Mouse (Mus musculus): ENCODE results near the gene Col15a1. TPM values are rescaled to one million over a fixed set of nuclear protein-coding genes. Genes with fewer than 3 reads are reported as not detected.

Col15a1 gene
- polyA plus RNA-seq, 1 experiment from 2014 or later = 2.9 TPM

- Histone ChIP-seq H3K27me3 (ENCODE audit: control insufficient read depth, insufficient read depth, low read length) (no peaks in the 10 kb centered on the region), H3K27ac (ENCODE audit: low read depth, low read length) (no peak overlapping the region), H3K4me3 (ENCODE audit: low read depth, low read length) (no peak overlapping the region), H3K9me3 (ENCODE audit: control insufficient read depth, low read length) (no peaks in the 10 kb centered on the region), H3K4me1 (ENCODE audit: control insufficient read depth, insufficient read depth, low read length) (no peaks in the 10 kb centered on the region), H3K9ac (ENCODE audit: low read length) (no peak overlapping the region), H3K4me2 (no peak overlapping the region), H3K36me3 (ENCODE audit: control insufficient read depth, insufficient read depth, low read length) (no peaks in the 10 kb centered on the region)
- 84% methylated on average over 6 of the region's 6 CpGs for WGBS
- no peak for ATAC-seq (ENCODE audit: low FRiP score)
- DNase-seq (ENCODE audit: low spot score, missing footprints) = peak; percentile 6
These were observed 21.4 kb upstream of the Col15a1 start for GRCm38 (mm10) chr4:47186514-47186913.

DNA sequence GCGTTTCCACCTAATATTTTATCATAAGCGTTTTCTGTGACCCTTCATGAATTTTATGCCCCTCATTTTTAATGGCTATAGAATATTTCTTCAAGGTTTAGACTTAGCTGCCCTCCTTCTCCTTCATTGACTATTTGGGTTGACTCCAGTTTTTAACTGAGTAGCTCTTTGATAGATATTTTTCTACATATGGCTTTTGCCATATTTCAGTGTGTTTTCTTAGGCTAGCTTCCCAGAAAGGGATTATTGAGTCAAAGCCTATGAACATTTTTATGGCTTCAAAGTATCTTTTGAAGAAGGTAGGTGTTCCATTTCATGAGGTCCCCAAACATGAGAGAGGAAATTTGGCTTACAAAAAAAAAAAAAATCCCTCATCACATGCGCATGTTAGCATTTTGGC is 11.8 kb upstream of the Col15a1 start:
- Histone ChIP-seq H3K4me2 (no peak overlapping the region), H3K36me3 (ENCODE audit: control insufficient read depth, insufficient read depth, low read length) (no peaks in the 10 kb centered on the region), H3K4me1 (ENCODE audit: control insufficient read depth, insufficient read depth, low read length) (no peaks in the 10 kb centered on the region), H3K9ac (ENCODE audit: low read length) (no peak overlapping the region), H3K27ac (ENCODE audit: low read depth, low read length) (no peak overlapping the region), H3K9me3 (ENCODE audit: control insufficient read depth, low read length) (no peaks in the 10 kb centered on the region), H3K4me3 (ENCODE audit: low read depth, low read length) (no peak overlapping the region), H3K27me3 (ENCODE audit: control insufficient read depth, insufficient read depth, low read length) (no peaks in the 10 kb centered on the region)
- DNase-seq (ENCODE audit: low spot score, missing footprints) (peak; percentile 8), ATAC-seq (ENCODE audit: low FRiP score) (no peak)
- WGBS = 89% methylated on average over 3 of the region's 3 CpGs

GRCm38 (mm10) chr4:47203643-47204042 is 4.3 kb upstream of the Col15a1 start:
- no peak overlapping the region for H3K4me2 ChIP-seq
- peaks cover 5% of the 10 kb centered on the region; the same call in 1 of the 2 replicates for H3K4me1 ChIP-seq (ENCODE audit: control insufficient read depth, insufficient read depth, low read length)
- H3K9me3 ChIP-seq (ENCODE audit: control insufficient read depth, low read length) = no peaks in the 10 kb centered on the region
- no peak overlapping the region for H3K4me3 ChIP-seq (ENCODE audit: low read depth, low read length)
- ATAC-seq (ENCODE audit: low FRiP score) = no peak
- peaks cover 18% of the 10 kb centered on the region for H3K27me3 ChIP-seq (ENCODE audit: control insufficient read depth, insufficient read depth, low read length)
- H3K36me3 ChIP-seq (ENCODE audit: control insufficient read depth, insufficient read depth, low read length) = no peaks in the 10 kb centered on the region
- no peak overlapping the region for H3K9ac ChIP-seq (ENCODE audit: low read length)
- H3K27ac ChIP-seq (ENCODE audit: low read depth, low read length) = no peak overlapping the region
- DNase-seq (ENCODE audit: low spot score, missing footprints) = no peak
- WGBS = 87% methylated on average over 5 of the region's 5 CpGs

DNA sequence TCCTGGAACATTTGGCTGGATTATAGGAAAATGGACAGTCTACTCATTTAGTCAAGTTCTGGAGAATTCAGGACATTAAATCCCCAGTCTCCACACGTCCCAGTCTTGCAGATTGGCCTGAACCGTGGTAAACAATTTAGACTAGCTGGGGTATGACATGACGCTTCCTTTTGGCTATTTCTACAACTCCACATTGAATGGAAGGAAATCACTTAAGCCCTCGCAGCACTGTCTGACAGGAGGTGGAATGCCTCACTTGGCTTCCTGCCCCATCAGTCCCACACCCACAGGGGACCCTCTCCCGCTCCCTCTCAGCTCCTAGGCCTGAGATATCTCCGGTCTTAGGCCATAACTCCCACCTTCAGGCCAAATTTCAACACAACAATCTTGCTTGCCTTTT is 2.1 kb upstream of the Col15a1 start:
- Histone ChIP-seq H3K4me2 (no peak overlapping the region), H3K4me1 (ENCODE audit: control insufficient read depth, insufficient read depth, low read length) (peaks cover 5% of the 10 kb centered on the region; the same call in 1 of the 2 replicates), H3K9ac (ENCODE audit: low read length) (no peak overlapping the region), H3K36me3 (ENCODE audit: control insufficient read depth, insufficient read depth, low read length) (no peaks in the 10 kb centered on the region), H3K9me3 (ENCODE audit: control insufficient read depth, low read length) (no peaks in the 10 kb centered on the region), H3K4me3 (ENCODE audit: low read depth, low read length) (no peak overlapping the region), H3K27me3 (ENCODE audit: control insufficient read depth, insufficient read depth, low read length) (peaks cover 33% of the 10 kb centered on the region), H3K27ac (ENCODE audit: low read depth, low read length) (no peak overlapping the region)
- 85% methylated on average over 6 of the region's 6 CpGs for WGBS
- DNase-seq (ENCODE audit: low spot score, missing footprints) (no peak), ATAC-seq (ENCODE audit: low FRiP score) (no peak)

DNA sequence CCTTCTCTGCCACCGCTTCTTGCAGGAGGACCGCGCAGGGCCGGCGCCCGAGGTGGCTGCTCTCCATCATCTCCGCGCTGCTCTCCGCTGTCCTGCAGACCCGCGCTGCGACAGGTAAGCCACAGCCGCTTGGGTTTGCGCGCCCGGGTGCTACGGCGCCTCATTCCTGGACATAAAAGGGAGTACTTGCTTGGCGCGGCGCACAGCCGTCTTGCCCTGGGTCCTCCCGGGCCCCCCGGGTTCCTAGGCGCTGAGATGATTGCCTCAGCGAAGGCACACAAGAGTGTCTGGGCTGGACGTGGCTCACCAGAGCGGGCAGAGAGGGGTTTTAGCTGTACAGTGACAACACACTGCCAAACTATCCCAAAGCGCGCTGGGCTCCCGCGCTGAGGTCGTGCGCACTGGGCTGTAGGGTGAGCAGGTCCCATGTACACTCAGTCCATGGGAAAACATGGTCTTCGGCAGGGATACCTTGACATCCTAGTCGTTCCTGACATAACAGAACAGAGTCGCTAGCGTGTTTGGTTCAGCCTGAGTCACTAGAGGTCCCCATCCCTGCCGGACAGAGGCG is 545 bp downstream of the Col15a1 start:
- ATAC-seq (ENCODE audit: low FRiP score) (no peak), DNase-seq (ENCODE audit: low spot score, missing footprints) (peak; percentile 89)
- Histone ChIP-seq H3K4me2 (peak overlapping the region; percentile 86), H3K9ac (ENCODE audit: low read length) (peak overlapping the region; percentile 54), H3K4me3 (ENCODE audit: low read depth, low read length) (peak overlapping the region; percentile 44), H3K4me1 (ENCODE audit: control insufficient read depth, insufficient read depth, low read length) (peaks cover 5% of the 10 kb centered on the region; the same call in 1 of the 2 replicates), H3K9me3 (ENCODE audit: control insufficient read depth, low read length) (no peaks in the 10 kb centered on the region), H3K27ac (ENCODE audit: low read depth, low read length) (no peak overlapping the region), H3K27me3 (ENCODE audit: control insufficient read depth, insufficient read depth, low read length) (peaks cover 33% of the 10 kb centered on the region), H3K36me3 (ENCODE audit: control insufficient read depth, insufficient read depth, low read length) (no peaks in the 10 kb centered on the region)
- 2% methylated on average over 40 of the region's 40 CpGs for WGBS

GRCm38 (mm10) chr4:47209466-47209865 is 1.5 kb downstream of the Col15a1 start:
- Histone ChIP-seq H3K4me2 (no peak overlapping the region), H3K9ac (ENCODE audit: low read length) (no peak overlapping the region), H3K9me3 (ENCODE audit: control insufficient read depth, low read length) (no peaks in the 10 kb centered on the region), H3K27ac (ENCODE audit: low read depth, low read length) (no peak overlapping the region), H3K4me3 (ENCODE audit: low read depth, low read length) (no peak overlapping the region), H3K4me1 (ENCODE audit: control insufficient read depth, insufficient read depth, low read length) (peaks cover 5% of the 10 kb centered on the region; the same call in 1 of the 2 replicates), H3K27me3 (ENCODE audit: control insufficient read depth, insufficient read depth, low read length) (peaks cover 33% of the 10 kb centered on the region), H3K36me3 (ENCODE audit: control insufficient read depth, insufficient read depth, low read length) (no peaks in the 10 kb centered on the region)
- no peak for DNase-seq (ENCODE audit: low spot score, missing footprints)
- no peak for ATAC-seq (ENCODE audit: low FRiP score)
- 81% methylated on average over 7 of the region's 7 CpGs for WGBS

- 90% methylated on average over 1 of the region's 1 CpGs for WGBS
These were observed 10.9 kb downstream of the Col15a1 start for GRCm38 (mm10) chr4:47218828-47219227.

GRCm38 (mm10) chr4:47219393-47219792 is 11.4 kb downstream of the Col15a1 start:
- ATAC-seq (ENCODE audit: low FRiP score) = no peak
- no peaks in the 10 kb centered on the region for H3K27me3 ChIP-seq (ENCODE audit: control insufficient read depth, insufficient read depth, low read length)
- H3K4me1 ChIP-seq (ENCODE audit: control insufficient read depth, insufficient read depth, low read length) = no peaks in the 10 kb centered on the region
- DNase-seq (ENCODE audit: low spot score, missing footprints) = no peak
- WGBS = 87% methylated on average over 10 of the region's 10 CpGs
- no peak overlapping the region for H3K9ac ChIP-seq (ENCODE audit: low read length)
- no peaks in the 10 kb centered on the region for H3K9me3 ChIP-seq (ENCODE audit: control insufficient read depth, low read length)
- no peak overlapping the region for H3K4me3 ChIP-seq (ENCODE audit: low read depth, low read length)
- H3K4me2 ChIP-seq = no peak overlapping the region
- H3K27ac ChIP-seq (ENCODE audit: low read depth, low read length) = no peak overlapping the region
- H3K36me3 ChIP-seq (ENCODE audit: control insufficient read depth, insufficient read depth, low read length) = no peaks in the 10 kb centered on the region

More at GRCm38 (mm10) chr4:47218828-47219227, 10.9 kb downstream of the Col15a1 start:
- no peaks in the 10 kb centered on the region for H3K36me3 ChIP-seq (ENCODE audit: control insufficient read depth, insufficient read depth, low read length)
- H3K4me1 ChIP-seq (ENCODE audit: control insufficient read depth, insufficient read depth, low read length) = no peaks in the 10 kb centered on the region
- DNase-seq (ENCODE audit: low spot score, missing footprints) = no peak
- ATAC-seq (ENCODE audit: low FRiP score) = no peak
- H3K4me2 ChIP-seq = no peak overlapping the region
- H3K9ac ChIP-seq (ENCODE audit: low read length) = no peak overlapping the region
- H3K27ac ChIP-seq (ENCODE audit: low read depth, low read length) = no peak overlapping the region
- H3K4me3 ChIP-seq (ENCODE audit: low read depth, low read length) = no peak overlapping the region
- no peaks in the 10 kb centered on the region for H3K27me3 ChIP-seq (ENCODE audit: control insufficient read depth, insufficient read depth, low read length)
- H3K9me3 ChIP-seq (ENCODE audit: control insufficient read depth, low read length) = no peaks in the 10 kb centered on the region

GRCm38 (mm10) chr4:47220544-47220943 is 12.6 kb downstream of the Col15a1 start:
- Histone ChIP-seq H3K4me1 (ENCODE audit: control insufficient read depth, insufficient read depth, low read length) (no peaks in the 10 kb centered on the region), H3K9ac (ENCODE audit: low read length) (no peak overlapping the region), H3K27ac (ENCODE audit: low read depth, low read length) (no peak overlapping the region), H3K27me3 (ENCODE audit: control insufficient read depth, insufficient read depth, low read length) (no peaks in the 10 kb centered on the region), H3K9me3 (ENCODE audit: control insufficient read depth, low read length) (no peaks in the 10 kb centered on the region), H3K4me3 (ENCODE audit: low read depth, low read length) (no peak overlapping the region), H3K36me3 (ENCODE audit: control insufficient read depth, insufficient read depth, low read length) (no peaks in the 10 kb centered on the region), H3K4me2 (no peak overlapping the region)
- WGBS = 84% methylated on average over 3 of the region's 3 CpGs
- ATAC-seq (ENCODE audit: low FRiP score) = no peak
- DNase-seq (ENCODE audit: low spot score, missing footprints) = no peak

All from midbrain, embryonic 11.5 days (tissue).